Mouse (Mus musculus) MEL (cell line): ENCODE measurements around the gene Itln1. TPM values are rescaled to one million over a fixed set of nuclear protein-coding genes. Genes with fewer than 3 reads are reported as not detected.

Experiments used
- DNase-seq: peaks from one replicate; pipeline ENCODE4 v3.0.0; 2011; ENCODE audit warnings: low read depth, low spot score
- H3K27ac ChIP-seq: 2 replicates; pipeline ENCODE4 v1.5.1; 2012; ENCODE audit warnings: low read depth, mild to moderate bottlenecking, control low read depth, low read length, moderate library complexity; ENCODE audit not compliant: control insufficient read depth
- H3K27me3 ChIP-seq, 2 experiments: fragments of 150-350 bp in 1 of 2; sonication (generic) in 1 of 2; 2 replicates each; pipeline ENCODE4 v1.6.1; 2012; ENCODE audit warnings: low read length in 2 of 2, mild to moderate bottlenecking in 2 of 2, improper control_type of control experiment in 1 of 2, moderate library complexity in 1 of 2; ENCODE audit not compliant: insufficient read depth in 2 of 2, control insufficient read depth in 1 of 2
- H3K36me3 ChIP-seq, 2 experiments: 2 replicates each; pipeline ENCODE4 v1.6.1; 2012 to 2014; ENCODE audit warnings: low read length in 2 of 2, improper control_type of control experiment in 1 of 2, inconsistent platforms in 1 of 2, mild to moderate bottlenecking in 1 of 2; ENCODE audit not compliant: insufficient read depth in 2 of 2, control insufficient read depth in 1 of 2
- H3K4me1 ChIP-seq, 2 experiments: fragments of 150-350 bp in 1 of 2; sonication (generic) in 1 of 2; 2 replicates each; pipeline ENCODE4 v1.6.1; 2012; ENCODE audit warnings: low read length in 2 of 2, improper control_type of control experiment in 1 of 2, mild to moderate bottlenecking in 1 of 2; ENCODE audit not compliant: insufficient read depth in 2 of 2, control insufficient read depth in 1 of 2
- H3K4me3 ChIP-seq, 2 experiments: fragments of 150-350 bp in 1 of 2; sonication (generic) in 1 of 2; 2 replicates each; pipeline ENCODE4 v1.5.1; 2012; ENCODE audit warnings: low read depth in 2 of 2, low read length in 2 of 2, mild to moderate bottlenecking in 2 of 2, moderate library complexity in 2 of 2, control low read depth in 1 of 2, improper control_type of control experiment in 1 of 2; ENCODE audit not compliant: control insufficient read depth in 1 of 2, insufficient read depth in 1 of 2
- H3K79me2 ChIP-seq: 2 replicates; pipeline ENCODE4 v1.6.1; 2012; ENCODE audit warnings: mild to moderate bottlenecking, low read length, moderate library complexity; ENCODE audit not compliant: control insufficient read depth, poor library complexity, insufficient read depth
- H3K9ac ChIP-seq: 2 replicates; pipeline ENCODE4 v1.6.1; 2012; ENCODE audit warnings: low read depth, mild to moderate bottlenecking, control low read depth, low read length, moderate library complexity; ENCODE audit not compliant: control insufficient read depth, poor library complexity, severe bottlenecking
- H3K9me3 ChIP-seq: fragments of 150-350 bp; sonication (generic); replicated peaks from 2 replicates; pipeline ENCODE4 v1.6.1; 2012; ENCODE audit warnings: mild to moderate bottlenecking, low read length, improper control_type of control experiment, moderate library complexity; ENCODE audit not compliant: insufficient read depth
- CHD2 ChIP-seq: IDR thresholded peaks from 2 replicates; pipeline ENCODE4 v1.6.1; 2011; ENCODE audit warnings: low read length, improper control_type of control experiment
- CTCF ChIP-seq, 3 experiments: IDR thresholded peaks in 2 of 3; conservative IDR thresholded peaks in 1 of 3; 2 replicates each; pipeline ENCODE4 v1.5.1; 2011 to 2012; ENCODE audit warnings: low read length in 3 of 3, low read depth in 2 of 3, mild to moderate bottlenecking in 2 of 3, improper control_type of control experiment in 1 of 3, inconsistent platforms in 1 of 3, mixed read lengths in 1 of 3, moderate library complexity in 1 of 3; ENCODE audit not compliant: control insufficient read depth in 1 of 3, insufficient read depth in 1 of 3, poor library complexity in 1 of 3, severe bottlenecking in 1 of 3
- EP300 ChIP-seq, 2 experiments: IDR thresholded peaks; 2 replicates each; pipeline ENCODE4 v1.6.1; 2011; ENCODE audit warnings: improper control_type of control experiment in 2 of 2, low read length in 2 of 2, low read depth in 1 of 2, mild to moderate bottlenecking in 1 of 2
- JUND ChIP-seq: IDR thresholded peaks from 2 replicates; pipeline ENCODE4 v1.6.1; 2011; ENCODE audit warnings: low read depth, mild to moderate bottlenecking, improper control_type of control experiment, low read length
- MAX ChIP-seq: IDR thresholded peaks from 2 replicates; pipeline ENCODE4 v1.6.1; 2011; ENCODE audit warnings: low read length, improper control_type of control experiment
- MXI1 ChIP-seq: IDR thresholded peaks from 2 replicates; pipeline ENCODE4 v1.6.1; 2011; ENCODE audit warnings: mild to moderate bottlenecking, low read depth, low read length, improper control_type of control experiment
- MYC ChIP-seq: IDR thresholded peaks from 2 replicates; pipeline ENCODE4 v1.6.1; 2011; ENCODE audit warnings: low read depth, mild to moderate bottlenecking, low read length, improper control_type of control experiment, moderate library complexity
- NELFE ChIP-seq: IDR thresholded peaks from 2 replicates; pipeline ENCODE4 v1.6.1; 2011; ENCODE audit warnings: low read depth, low read length, improper control_type of control experiment
- POLR2A ChIP-seq, 2 experiments: IDR thresholded peaks; 2 replicates each; pipeline ENCODE4 v1.6.1; 2011 to 2012; ENCODE audit warnings: low read length in 2 of 2, mild to moderate bottlenecking in 2 of 2, control low read depth in 1 of 2, improper control_type of control experiment in 1 of 2, low read depth in 1 of 2, moderate library complexity in 1 of 2; ENCODE audit not compliant: control insufficient read depth in 1 of 2, insufficient read depth in 1 of 2, poor library complexity in 1 of 2
- POLR2AphosphoS2 ChIP-seq: IDR thresholded peaks from 2 replicates; pipeline ENCODE4 v1.6.1; 2011; ENCODE audit warnings: low read length, improper control_type of control experiment
- RAD21 ChIP-seq: IDR thresholded peaks from 2 replicates; pipeline ENCODE4 v1.6.1; 2011; ENCODE audit warnings: mild to moderate bottlenecking, low read depth, low read length, improper control_type of control experiment
- SIN3A ChIP-seq: IDR thresholded peaks from 2 replicates; pipeline ENCODE4 v1.6.1; 2012; ENCODE audit warnings: low read length, improper control_type of control experiment, inconsistent platforms
- SMC3 ChIP-seq: IDR thresholded peaks from 2 replicates; pipeline ENCODE4 v1.6.1; 2011; ENCODE audit warnings: low read depth, low read length, improper control_type of control experiment
- TBP ChIP-seq: IDR thresholded peaks from 2 replicates; pipeline ENCODE4 v1.8.0; 2011; ENCODE audit warnings: low read depth, low read length, improper control_type of control experiment
- TCF12 ChIP-seq: IDR thresholded peaks from 2 replicates; pipeline ENCODE4 v1.6.1; 2014; ENCODE audit warnings: low read depth, mild to moderate bottlenecking, inconsistent platforms, low read length, improper control_type of control experiment, moderate library complexity
- UBTF ChIP-seq: IDR thresholded peaks from 2 replicates; pipeline ENCODE4 v1.6.1; 2012; ENCODE audit warnings: low read depth, mild to moderate bottlenecking, inconsistent platforms, low read length, improper control_type of control experiment, moderate library complexity, borderline replicate concordance; ENCODE audit not compliant: insufficient read depth
- USF1 ChIP-seq: IDR thresholded peaks from 2 replicates; pipeline ENCODE4 v1.6.1; 2014; ENCODE audit warnings: low read depth, mild to moderate bottlenecking, inconsistent platforms, low read length, improper control_type of control experiment, moderate library complexity
- USF2 ChIP-seq, 2 experiments: IDR thresholded peaks; 2 replicates each; pipeline ENCODE4 v1.6.1; 2011 to 2012; ENCODE audit warnings: improper control_type of control experiment in 2 of 2, low read length in 2 of 2, borderline replicate concordance in 1 of 2, inconsistent platforms in 1 of 2, low read depth in 1 of 2, mild to moderate bottlenecking in 1 of 2; ENCODE audit not compliant: insufficient read depth in 1 of 2
- ZKSCAN1 ChIP-seq: IDR thresholded peaks from 2 replicates; pipeline ENCODE4 v1.6.1; 2012; ENCODE audit warnings: low read depth, mild to moderate bottlenecking, inconsistent platforms, low read length, improper control_type of control experiment, moderate library complexity
- ZMIZ1 ChIP-seq: IDR thresholded peaks from 2 replicates; pipeline ENCODE4 v1.6.1; 2012; ENCODE audit warnings: low read depth, mild to moderate bottlenecking, inconsistent platforms, low read length, improper control_type of control experiment, moderate library complexity
- ZNF384 ChIP-seq: IDR thresholded peaks from 2 replicates; pipeline ENCODE4 v1.6.1; 2012; ENCODE audit warnings: low read depth, mild to moderate bottlenecking, inconsistent platforms, low read length, improper control_type of control experiment
- polyA plus RNA-seq, 2 experiments: library from polyadenylated mRNA; stranded (reverse) in 1 of 2; unstranded in 1 of 2; fragments of >175 nt in 1 of 2; fragments of >200 nt in 1 of 2; gene quantifications; 2 replicates each; pipeline versions ENCODE4 v1.2.1 to v1.2.4; 2012; ENCODE audit warnings: low replicate concordance in 2 of 2, low read depth in 1 of 2; ENCODE audit not compliant: insufficient read length in 2 of 2, insufficient read depth in 1 of 2, missing spikeins in 1 of 2
- total RNA-seq: library from RNA; depleted of rRNA; stranded (reverse); fragments of 300-350 nt; gene quantifications from 2 replicates; pipeline ENCODE4 v1.2.3, GENCODE M21; 2012

Gene Itln1
- total and polyA plus RNA-seq, 3 experiments: not detected

GRCm38 (mm10) chr1:171513234-171513633 is 21.9 kb downstream of the Itln1 start:
- H3K4me1 ChIP-seq: no peaks in the 10 kb centered on the region
- no peak for DNase-seq
- H3K79me2 ChIP-seq: no peaks in the 10 kb centered on the region
- no peaks in the 10 kb centered on the region for H3K36me3 ChIP-seq
- peaks cover 1 to 2% of the 10 kb centered on the region in 2 experiments; a peak in 2 of 4 replicates for H3K27me3 ChIP-seq
- no peak overlapping the region for H3K9ac ChIP-seq
- no peak overlapping the region for H3K4me3 ChIP-seq
- H3K27ac ChIP-seq: no peak overlapping the region
- no peaks in the 10 kb centered on the region for H3K9me3 ChIP-seq
- TF ChIP-seq USF1 (no peak), ZKSCAN1 (no peak), RAD21 (no peak; the same call in 1 of the 2 replicates), ZNF384 (no peak), CTCF (IDR thresholded peaks at IDR 0.05 in 2 of 3, conservative IDR thresholded peaks at IDR 0.05 in 1 of 3; ENCODE audit: control insufficient read depth in 1 of 3, insufficient read depth in 1 of 3, low read depth in 2 of 3, low read length in 3 of 3, poor library complexity in 1 of 3, severe bottlenecking in 1 of 3) (peak; percentile 15 to 35 (median 34); a peak in 4 of 6 replicates), EP300 (IDR thresholded peaks at IDR 0.05; ENCODE audit: low read depth in 1 of 2, low read length in 2 of 2) (no peak)

- Histone ChIP-seq H3K9me3 (no peaks in the 10 kb centered on the region), H3K27me3 (peaks cover 1 to 2% of the 10 kb centered on the region in 2 experiments; a peak in 2 of 4 replicates), H3K79me2 (peaks cover 5% of the 10 kb centered on the region; the same call in 1 of the 2 replicates), H3K36me3 (no peaks in the 10 kb centered on the region; a peak in 1 of 4 replicates), H3K4me1 (0 out of 4 replicates have a peak, but pooled peaks cover 0 to 5% of the 10 kb centered on the region in 2 experiments), H3K27ac (no peak overlapping the region), H3K9ac (peak overlapping the region; percentile 35), H3K4me3 (peak overlapping the region; percentile 44 to 82)
- DNase-seq: peak; percentile 51
- TF ChIP-seq TCF12 (0 out of 2 replicates have a peak, but pooled peaks have one; percentile 11), ZNF384 (0 out of 2 replicates have a peak, but pooled peaks have one; percentile 5), SMC3 (no peak), TBP (no peak), ZMIZ1 (no peak)
Measured at GRCm38 (mm10) chr1:171504586-171504985, 30.5 kb downstream of the Itln1 start.

DNA sequence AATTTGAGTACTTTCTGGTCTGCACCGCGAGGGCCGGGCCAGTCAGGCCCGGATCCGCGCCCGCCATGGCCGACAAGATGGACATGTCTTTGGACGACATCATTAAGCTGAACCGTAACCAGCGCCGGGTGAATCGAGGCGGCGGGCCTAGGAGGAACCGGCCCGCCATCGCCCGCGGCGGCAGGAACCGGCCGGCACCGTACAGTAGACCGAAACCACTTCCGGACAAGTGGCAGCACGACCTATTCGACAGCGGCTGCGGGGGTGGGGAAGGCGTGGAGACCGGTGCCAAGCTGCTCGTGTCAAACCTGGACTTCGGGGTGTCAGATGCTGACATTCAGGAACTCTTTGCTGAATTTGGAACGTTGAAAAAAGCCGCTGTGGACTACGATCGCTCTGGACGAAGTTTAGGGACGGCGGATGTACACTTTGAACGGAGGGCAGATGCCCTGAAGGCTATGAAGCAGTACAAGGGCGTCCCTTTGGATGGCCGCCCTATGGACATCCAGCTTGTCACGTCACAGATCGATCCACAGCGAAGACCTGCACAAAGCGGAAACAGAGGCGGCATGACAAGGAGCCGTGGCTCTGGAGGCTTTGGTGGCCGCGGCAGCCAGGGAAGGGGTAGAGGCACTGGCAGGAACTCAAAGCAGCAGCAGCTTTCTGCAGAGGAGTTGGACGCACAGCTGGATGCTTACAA is 31.4 kb downstream of the Itln1 start:
- peaks cover 5% of the 10 kb centered on the region; the same call in 1 of the 2 replicates for H3K79me2 ChIP-seq
- H3K4me1 ChIP-seq: 0 out of 4 replicates have a peak, but pooled peaks cover 0 to 5% of the 10 kb centered on the region in 2 experiments
- peak overlapping the region; percentile 90 for H3K27ac ChIP-seq
- H3K36me3 ChIP-seq: no peaks in the 10 kb centered on the region; a peak in 1 of 4 replicates
- H3K9ac ChIP-seq: peak overlapping the region; percentile 83
- peak overlapping the region; percentile 77 to 82 for H3K4me3 ChIP-seq
- TF ChIP-seq POLR2AphosphoS2 (no peak), MXI1 (peak; percentile 72; the same call in 1 of the 2 replicates), MYC (no peak; the same call in 1 of the 2 replicates), USF2 (IDR thresholded peaks at IDR 0.05; ENCODE audit: borderline replicate concordance in 1 of 2, insufficient read depth in 1 of 2, low read depth in 1 of 2, low read length in 2 of 2) (no peak), POLR2A (IDR thresholded peaks at IDR 0.05; ENCODE audit: control insufficient read depth in 1 of 2, insufficient read depth in 1 of 2, low read depth in 1 of 2, low read length in 2 of 2, poor library complexity in 1 of 2) (peak in 1 of 2 experiments; percentile 38; a peak in 1 of 4 replicates), NELFE (peak; percentile 38; the same call in 1 of the 2 replicates), CHD2 (no peak), JUND (no peak), ZNF384 (peak; percentile 5; the same call in 1 of the 2 replicates), MAX (no peak), UBTF (no peak), SIN3A (0 out of 2 replicates have a peak, but pooled peaks have one; percentile 15)
- TF ChIP-seq, all 39 proteins: peak for 5
- Histone ChIP-seq H3K9me3 (no peaks in the 10 kb centered on the region), H3K27me3 (no peaks in the 10 kb centered on the region)
- peak; percentile 85 for DNase-seq
